Mouse (Mus musculus): ENCODE data around the gene Ppp5c. TPM values are rescaled to one million over a fixed set of nuclear protein-coding genes. Genes with fewer than 3 reads are reported as not detected.
A peak's percentile ranks its signal among the peaks of the same experiment; 100 is the strongest.

The Ppp5c gene
- polyA plus RNA-seq, 1 experiment from 2014 or later, result 115 TPM

- H3K4me1 ChIP-seq, result peaks cover 7% of the 10 kb centered on the region
- no peaks in the 10 kb centered on the region for H3K9me3 ChIP-seq (replicated peaks)
- H3K9ac ChIP-seq, result no peak within 1 kb of the TSS
- no peaks in the 10 kb centered on the region for H3K27me3 ChIP-seq
- no peak within 1 kb of the TSS for H3K4me3 ChIP-seq (replicated peaks)
- peak; percentile 85 for ATAC-seq (replicated peaks; ENCODE audit: low FRiP score)
- no peaks in the 10 kb centered on the region for H3K36me3 ChIP-seq
- no peak within 1 kb of the TSS for H3K27ac ChIP-seq
- 11% methylated on average over 17 of the region's 17 CpGs for WGBS
- peak within 1 kb of the TSS; percentile 39 for H3K4me2 ChIP-seq
These were observed 68.1 kb downstream of the Ppp5c start, which contains the start of gene Pnmal1 for GRCm38 (mm10) chr7:16959539-16960187. Gene Pnmal1 (plus strand): TSS chr7:16959679.

- H3K36me3 ChIP-seq, result no peaks in the 10 kb centered on the region
- 67% methylated on average over 15 of the region's 15 CpGs for WGBS
- no peaks in the 10 kb centered on the region for H3K9me3 ChIP-seq (replicated peaks)
- H3K27me3 ChIP-seq, result no peaks in the 10 kb centered on the region
- no peak overlapping the region for H3K27ac ChIP-seq
- H3K9ac ChIP-seq, result no peak overlapping the region
- H3K4me3 ChIP-seq (replicated peaks), result no peak overlapping the region
- ATAC-seq (replicated peaks; ENCODE audit: low FRiP score), result no peak
- peaks cover 7% of the 10 kb centered on the region for H3K4me1 ChIP-seq
- H3K4me2 ChIP-seq, result no peak overlapping the region
These were observed 71.1 kb downstream of the Ppp5c start for GRCm38 (mm10) chr7:16956410-16957265.

- Histone ChIP-seq H3K4me3 (replicated peaks) (no peak overlapping the region), H3K36me3 (no peaks in the 10 kb centered on the region), H3K9me3 (replicated peaks) (no peaks in the 10 kb centered on the region), H3K9ac (no peak overlapping the region), H3K4me1 (peaks cover 14% of the 10 kb centered on the region), H3K27ac (no peak overlapping the region), H3K4me2 (no peak overlapping the region), H3K27me3 (no peaks in the 10 kb centered on the region)
- WGBS, result 86% methylated on average over 4 of the region's 4 CpGs
- ATAC-seq (replicated peaks; ENCODE audit: low FRiP score), result no peak
These were observed 72.0 kb downstream of the Ppp5c start for GRCm38 (mm10) chr7:16955712-16956111.

Other genes with a start within 250 kb of the Ppp5c start
- 46.9 and 48.6 TPM in 2 replicates for gene Slc1a5, start 246.6 kb downstream of the Ppp5c start, polyA plus RNA-seq (2015; fragmentation: Nextera tagmentation; extraction: Ambion mirVana)
- 91.5 and 99.8 TPM in 2 replicates for gene Strn4, start 212.0 kb downstream of the Ppp5c start, polyA plus RNA-seq (2015; fragmentation: Nextera tagmentation; extraction: Ambion mirVana)
- 32.0 and 34.1 TPM in 2 replicates for gene Fkrp, start 211.2 kb downstream of the Ppp5c start, polyA plus RNA-seq (2015; fragmentation: Nextera tagmentation; extraction: Ambion mirVana)
- gene Prkd2, start 185.0 kb downstream of the Ppp5c start, polyA plus RNA-seq (2015; fragmentation: Nextera tagmentation; extraction: Ambion mirVana), result 14.6 and 17.7 TPM in 2 replicates
- gene Dact3, start 152.6 kb downstream of the Ppp5c start, polyA plus RNA-seq (2015; fragmentation: Nextera tagmentation; extraction: Ambion mirVana), result 2.6 TPM in 2 replicates
- gene Gng8, start 136.1 kb downstream of the Ppp5c start, polyA plus RNA-seq (2015; fragmentation: Nextera tagmentation; extraction: Ambion mirVana), result 6.8 and 7.8 TPM in 2 replicates
- gene Ptgir, start 121.4 kb downstream of the Ppp5c start, polyA plus RNA-seq (2015; fragmentation: Nextera tagmentation; extraction: Ambion mirVana), result 1.5 and 2.1 TPM in 2 replicates
- 116 and 124 TPM in 2 replicates for gene Calm3, start 103.8 kb downstream of the Ppp5c start, polyA plus RNA-seq (2015; fragmentation: Nextera tagmentation; extraction: Ambion mirVana)
- gene Pnmal2, start 83.2 kb downstream of the Ppp5c start, polyA plus RNA-seq (2015; fragmentation: Nextera tagmentation; extraction: Ambion mirVana), result 7.7 and 9.2 TPM in 2 replicates
- gene Pnmal1, start 68.2 kb downstream of the Ppp5c start, polyA plus RNA-seq (2015; fragmentation: Nextera tagmentation; extraction: Ambion mirVana), result 0.58 and 0.90 TPM in 2 replicates
- gene Gm42372, start 44.8 kb downstream of the Ppp5c start, polyA plus RNA-seq (2015; fragmentation: Nextera tagmentation; extraction: Ambion mirVana), result 0.23 and 0.31 TPM in 2 replicates
- gene Ccdc8, start 35.2 kb downstream of the Ppp5c start, polyA plus RNA-seq (2015; fragmentation: Nextera tagmentation; extraction: Ambion mirVana), result 35.7 and 41.2 TPM in 2 replicates
- 18.4 and 22.5 TPM in 2 replicates for gene Hif3a, start 34.5 kb upstream of the Ppp5c start, polyA plus RNA-seq (2015; fragmentation: Nextera tagmentation; extraction: Ambion mirVana)
- gene Psg16, start 46.1 kb upstream of the Ppp5c start, polyA plus RNA-seq (2015; fragmentation: Nextera tagmentation; extraction: Ambion mirVana), result 0.09 and 0.13 TPM in 2 replicates
- not detected in 2 replicates for gene Ceacam3, start 122.4 kb upstream of the Ppp5c start, polyA plus RNA-seq (2015; fragmentation: Nextera tagmentation; extraction: Ambion mirVana)
- not detected in 2 replicates for gene Psg29, start 175.6 kb upstream of the Ppp5c start, polyA plus RNA-seq (2015; fragmentation: Nextera tagmentation; extraction: Ambion mirVana)